Mouse (Mus musculus) MEL (cell line): ENCODE measurements at regions not wholly inside any gene's neighbourhood (a gene's known extent, or its start where the extent isn't known, plus 50 kb on each side); places are given as distances from the start of the nearest gene placed in this dataset.

ENCODE experiments used
- DNase-seq: peaks from one replicate; pipeline ENCODE4 v3.0.0; 2011; ENCODE audit warnings: low read depth, low spot score
- H3K27ac ChIP-seq: 2 replicates; pipeline ENCODE4 v1.5.1; 2012; ENCODE audit warnings: low read depth, mild to moderate bottlenecking, control low read depth, low read length, moderate library complexity; ENCODE audit not compliant: control insufficient read depth
- H3K27me3 ChIP-seq, 2 experiments: fragments of 150-350 bp in 1 of 2; sonication (generic) in 1 of 2; 2 replicates each; pipeline ENCODE4 v1.6.1; 2012; ENCODE audit warnings: low read length in 2 of 2, mild to moderate bottlenecking in 2 of 2, improper control_type of control experiment in 1 of 2, moderate library complexity in 1 of 2; ENCODE audit not compliant: insufficient read depth in 2 of 2, control insufficient read depth in 1 of 2
- H3K36me3 ChIP-seq, 2 experiments: 2 replicates each; pipeline ENCODE4 v1.6.1; 2012 to 2014; ENCODE audit warnings: low read length in 2 of 2, improper control_type of control experiment in 1 of 2, inconsistent platforms in 1 of 2, mild to moderate bottlenecking in 1 of 2; ENCODE audit not compliant: insufficient read depth in 2 of 2, control insufficient read depth in 1 of 2
- H3K4me1 ChIP-seq, 2 experiments: fragments of 150-350 bp in 1 of 2; sonication (generic) in 1 of 2; 2 replicates each; pipeline ENCODE4 v1.6.1; 2012; ENCODE audit warnings: low read length in 2 of 2, improper control_type of control experiment in 1 of 2, mild to moderate bottlenecking in 1 of 2; ENCODE audit not compliant: insufficient read depth in 2 of 2, control insufficient read depth in 1 of 2
- H3K4me3 ChIP-seq, 2 experiments: fragments of 150-350 bp in 1 of 2; sonication (generic) in 1 of 2; 2 replicates each; pipeline ENCODE4 v1.5.1; 2012; ENCODE audit warnings: low read depth in 2 of 2, low read length in 2 of 2, mild to moderate bottlenecking in 2 of 2, moderate library complexity in 2 of 2, control low read depth in 1 of 2, improper control_type of control experiment in 1 of 2; ENCODE audit not compliant: control insufficient read depth in 1 of 2, insufficient read depth in 1 of 2
- H3K79me2 ChIP-seq: 2 replicates; pipeline ENCODE4 v1.6.1; 2012; ENCODE audit warnings: mild to moderate bottlenecking, low read length, moderate library complexity; ENCODE audit not compliant: control insufficient read depth, poor library complexity, insufficient read depth
- H3K9ac ChIP-seq: 2 replicates; pipeline ENCODE4 v1.6.1; 2012; ENCODE audit warnings: low read depth, mild to moderate bottlenecking, control low read depth, low read length, moderate library complexity; ENCODE audit not compliant: control insufficient read depth, poor library complexity, severe bottlenecking
- H3K9me3 ChIP-seq: fragments of 150-350 bp; sonication (generic); replicated peaks from 2 replicates; pipeline ENCODE4 v1.6.1; 2012; ENCODE audit warnings: mild to moderate bottlenecking, low read length, improper control_type of control experiment, moderate library complexity; ENCODE audit not compliant: insufficient read depth
- BHLHE40 ChIP-seq: IDR thresholded peaks from 2 replicates; pipeline ENCODE4 v1.6.1; 2012; ENCODE audit warnings: low read depth, mild to moderate bottlenecking, inconsistent platforms, low read length, improper control_type of control experiment, borderline replicate concordance
- CHD1 ChIP-seq: IDR thresholded peaks from 2 replicates; pipeline ENCODE4 v1.6.1; 2012; ENCODE audit warnings: low read depth, mild to moderate bottlenecking, inconsistent platforms, low read length, improper control_type of control experiment
- ELF1 ChIP-seq: IDR thresholded peaks from 2 replicates; pipeline ENCODE4 v1.6.1; 2014; ENCODE audit warnings: low read depth, mild to moderate bottlenecking, inconsistent platforms, low read length, improper control_type of control experiment, moderate library complexity
- GABPA ChIP-seq: IDR thresholded peaks from 2 replicates; pipeline ENCODE4 v1.6.1; 2012; ENCODE audit warnings: low read depth, mild to moderate bottlenecking, inconsistent platforms, low read length, improper control_type of control experiment, moderate library complexity
- GATA1 ChIP-seq: IDR thresholded peaks from 2 replicates; pipeline ENCODE4 v1.6.1; 2011; ENCODE audit warnings: low read depth, low read length, improper control_type of control experiment
- HCFC1 ChIP-seq: IDR thresholded peaks from 2 replicates; pipeline ENCODE4 v1.6.1; 2012; ENCODE audit warnings: low read depth, mild to moderate bottlenecking, inconsistent platforms, low read length, improper control_type of control experiment, moderate library complexity
- MAFK ChIP-seq: IDR thresholded peaks from 2 replicates; pipeline ENCODE4 v1.6.1; 2011; ENCODE audit warnings: low read depth, mild to moderate bottlenecking, low read length, improper control_type of control experiment, borderline replicate concordance
- MAZ ChIP-seq: IDR thresholded peaks from 2 replicates; pipeline ENCODE4 v1.6.1; 2012; ENCODE audit warnings: low read depth, mild to moderate bottlenecking, inconsistent platforms, low read length, improper control_type of control experiment
- MEF2A ChIP-seq: IDR thresholded peaks from 2 replicates; pipeline ENCODE4 v1.6.1; 2014; ENCODE audit warnings: low read depth, mild to moderate bottlenecking, inconsistent platforms, low read length, improper control_type of control experiment; ENCODE audit not compliant: poor library complexity, insufficient replicate concordance, severe bottlenecking; ENCODE audit errors: extremely low read depth
- MYC ChIP-seq: IDR thresholded peaks from 2 replicates; pipeline ENCODE4 v1.6.1; 2011; ENCODE audit warnings: low read depth, mild to moderate bottlenecking, low read length, improper control_type of control experiment, moderate library complexity
- NELFE ChIP-seq: IDR thresholded peaks from 2 replicates; pipeline ENCODE4 v1.6.1; 2011; ENCODE audit warnings: low read depth, low read length, improper control_type of control experiment
- POLR2A ChIP-seq, 2 experiments: IDR thresholded peaks; 2 replicates each; pipeline ENCODE4 v1.6.1; 2011 to 2012; ENCODE audit warnings: low read length in 2 of 2, mild to moderate bottlenecking in 2 of 2, control low read depth in 1 of 2, improper control_type of control experiment in 1 of 2, low read depth in 1 of 2, moderate library complexity in 1 of 2; ENCODE audit not compliant: control insufficient read depth in 1 of 2, insufficient read depth in 1 of 2, poor library complexity in 1 of 2
- POLR2AphosphoS5 ChIP-seq: IDR thresholded peaks from 2 replicates; pipeline ENCODE4 v1.6.1; 2012; ENCODE audit warnings: low read depth, borderline replicate concordance, mild to moderate bottlenecking, inconsistent platforms, low read length, moderate library complexity, mixed read lengths
- RAD21 ChIP-seq: IDR thresholded peaks from 2 replicates; pipeline ENCODE4 v1.6.1; 2011; ENCODE audit warnings: mild to moderate bottlenecking, low read depth, low read length, improper control_type of control experiment
- RCOR1 ChIP-seq: IDR thresholded peaks from 2 replicates; pipeline ENCODE4 v1.6.1; 2012; ENCODE audit warnings: low read depth, mild to moderate bottlenecking, inconsistent platforms, low read length, improper control_type of control experiment
- SIN3A ChIP-seq: IDR thresholded peaks from 2 replicates; pipeline ENCODE4 v1.6.1; 2012; ENCODE audit warnings: low read length, improper control_type of control experiment, inconsistent platforms
- TBP ChIP-seq: IDR thresholded peaks from 2 replicates; pipeline ENCODE4 v1.8.0; 2011; ENCODE audit warnings: low read depth, low read length, improper control_type of control experiment
- UBTF ChIP-seq: IDR thresholded peaks from 2 replicates; pipeline ENCODE4 v1.6.1; 2012; ENCODE audit warnings: low read depth, mild to moderate bottlenecking, inconsistent platforms, low read length, improper control_type of control experiment, moderate library complexity, borderline replicate concordance; ENCODE audit not compliant: insufficient read depth
- USF1 ChIP-seq: IDR thresholded peaks from 2 replicates; pipeline ENCODE4 v1.6.1; 2014; ENCODE audit warnings: low read depth, mild to moderate bottlenecking, inconsistent platforms, low read length, improper control_type of control experiment, moderate library complexity
- USF2 ChIP-seq, 2 experiments: IDR thresholded peaks; 2 replicates each; pipeline ENCODE4 v1.6.1; 2011 to 2012; ENCODE audit warnings: improper control_type of control experiment in 2 of 2, low read length in 2 of 2, borderline replicate concordance in 1 of 2, inconsistent platforms in 1 of 2, low read depth in 1 of 2, mild to moderate bottlenecking in 1 of 2; ENCODE audit not compliant: insufficient read depth in 1 of 2
- ZNF384 ChIP-seq: IDR thresholded peaks from 2 replicates; pipeline ENCODE4 v1.6.1; 2012; ENCODE audit warnings: low read depth, mild to moderate bottlenecking, inconsistent platforms, low read length, improper control_type of control experiment

GRCm38 (mm10) chr4:55774571-55774970, 242.3 kb upstream of the Klf4 start:
- no peak for TF ChIP-seq NELFE
- TF ChIP-seq MEF2A = no peak
- TF ChIP-seq ELF1 = no peak
- no peak for TF ChIP-seq USF1
- no peak for TF ChIP-seq CHD1
- no peak for TF ChIP-seq ZNF384
- no peak for TF ChIP-seq HCFC1
- Histone ChIP-seq H3K4me1 (no peaks in the 10 kb centered on the region), H3K27ac (no peak overlapping the region), H3K9ac (no peak overlapping the region), H3K4me3 (no peak overlapping the region), H3K36me3 (no peaks in the 10 kb centered on the region), H3K27me3 (no peaks in the 10 kb centered on the region), H3K79me2 (no peaks in the 10 kb centered on the region), H3K9me3 (no peaks in the 10 kb centered on the region)
- no peak for DNase-seq

DNA sequence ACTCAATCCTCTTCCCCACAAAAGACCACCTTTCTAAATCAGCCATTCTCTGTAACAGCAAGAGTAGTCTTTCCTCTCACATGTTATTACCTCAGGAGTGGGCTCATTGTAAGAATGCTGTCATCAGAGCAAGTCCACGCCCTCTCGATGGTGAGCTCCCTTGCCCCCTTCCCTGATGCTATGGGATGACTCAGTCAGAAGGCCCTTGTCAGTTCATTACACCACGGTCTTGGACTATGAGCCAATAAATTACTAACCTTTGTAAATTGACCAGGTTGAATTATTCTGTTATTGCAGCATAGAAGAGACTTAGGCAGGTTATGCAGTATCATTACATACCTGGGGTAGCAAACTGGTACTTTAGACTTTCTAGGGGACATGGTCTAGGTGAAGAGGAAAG, 237.4 kb upstream of the Klf4 start:
- no peak overlapping the region for H3K27ac ChIP-seq
- TF ChIP-seq TBP = no peak
- TF ChIP-seq UBTF = no peak
- TF ChIP-seq GABPA = no peak
- no peak for TF ChIP-seq MAFK
- no peak for TF ChIP-seq MYC
- no peak for TF ChIP-seq MAZ
- no peak for TF ChIP-seq BHLHE40
- TF ChIP-seq, all 39 proteins: peak for 0
- H3K9ac ChIP-seq = no peak overlapping the region
- no peaks in the 10 kb centered on the region for H3K27me3 ChIP-seq
- H3K9me3 ChIP-seq = no peaks in the 10 kb centered on the region
- DNase-seq = no peak
- no peak overlapping the region for H3K4me3 ChIP-seq
- H3K36me3 ChIP-seq = no peaks in the 10 kb centered on the region
- H3K4me1 ChIP-seq = no peaks in the 10 kb centered on the region
- H3K79me2 ChIP-seq = no peaks in the 10 kb centered on the region

GRCm38 (mm10) chr4:55768325-55768724, 236.1 kb upstream of the Klf4 start:
- Histone ChIP-seq H3K27ac (no peak overlapping the region), H3K27me3 (no peaks in the 10 kb centered on the region), H3K9me3 (no peaks in the 10 kb centered on the region), H3K4me1 (no peaks in the 10 kb centered on the region), H3K79me2 (no peaks in the 10 kb centered on the region), H3K36me3 (no peaks in the 10 kb centered on the region), H3K9ac (no peak overlapping the region), H3K4me3 (no peak overlapping the region)
- DNase-seq = no peak
- TF ChIP-seq BHLHE40 (no peak), POLR2AphosphoS5 (no peak), POLR2A (IDR thresholded peaks at IDR 0.05; ENCODE audit: control insufficient read depth in 1 of 2, insufficient read depth in 1 of 2, low read depth in 1 of 2, low read length in 2 of 2, poor library complexity in 1 of 2) (no peak), MAZ (no peak), CHD1 (no peak), SIN3A (no peak), RAD21 (no peak), UBTF (no peak), MEF2A (no peak), USF2 (IDR thresholded peaks at IDR 0.05; ENCODE audit: borderline replicate concordance in 1 of 2, insufficient read depth in 1 of 2, low read depth in 1 of 2, low read length in 2 of 2) (no peak), GATA1 (no peak), RCOR1 (no peak)
